Mouse (Mus musculus) thymus, adult 2 months (tissue): ENCODE results near the gene Olfr220. TPM values are rescaled to one million over a fixed set of nuclear protein-coding genes. Genes with fewer than 3 reads are reported as not detected.

Experiments
- DNase-seq: peaks from one replicate; pipeline ENCODE4 v3.0.0; 2021
- H3K27ac ChIP-seq: fragments of 200-500 bp; 2 replicates; pipeline ENCODE4 v1.5.1; 2012; ENCODE audit warnings: low read length, control low read depth; ENCODE audit not compliant: control insufficient read depth, insufficient read depth
- H3K27me3 ChIP-seq: fragments of 200-500 bp; 2 replicates; pipeline ENCODE4 v1.6.1; 2012; ENCODE audit warnings: mild to moderate bottlenecking, low read length, moderate library complexity, mixed read lengths; ENCODE audit not compliant: control insufficient read depth, insufficient read depth
- H3K36me3 ChIP-seq: fragments of 200-500 bp; 2 replicates; pipeline ENCODE4 v1.6.1; 2012; ENCODE audit warnings: mild to moderate bottlenecking, low read length, moderate library complexity; ENCODE audit not compliant: control insufficient read depth, insufficient read depth
- H3K4me1 ChIP-seq: fragments of 200-500 bp; replicated peaks from 2 replicates; pipeline ENCODE4 v1.6.1; 2012; ENCODE audit warnings: low read length; ENCODE audit not compliant: control insufficient read depth, insufficient read depth
- H3K4me3 ChIP-seq: fragments of 200-500 bp; 2 replicates; pipeline ENCODE4 v1.5.1; 2012; ENCODE audit warnings: mild to moderate bottlenecking, low read length, control low read depth, moderate library complexity; ENCODE audit not compliant: control insufficient read depth, insufficient read depth
- CTCF ChIP-seq: fragments of 200-500 bp; IDR thresholded peaks from 2 replicates; pipeline ENCODE4 v1.5.1; 2012; ENCODE audit warnings: mild to moderate bottlenecking, control low read depth, low read length, moderate library complexity, borderline replicate concordance; ENCODE audit not compliant: control insufficient read depth, poor library complexity, insufficient read depth; ENCODE audit errors: extremely low read depth
- POLR2A ChIP-seq: fragments of 200-500 bp; IDR thresholded peaks from 2 replicates; pipeline ENCODE4 v1.6.1; 2012; ENCODE audit warnings: mild to moderate bottlenecking, low read length, control low read depth, moderate library complexity; ENCODE audit not compliant: control insufficient read depth, poor library complexity, insufficient read depth; ENCODE audit errors: extremely low read depth
- WGBS: fragments of 180-500 bp; shearing (Covaris S2); methylation state at CpG from one replicate; pipeline ENCODE4 v1.1.7; 2018; 5-methylcytosine and 5-hydroxymethylcytosine counted together
- polyA plus RNA-seq: library from polyadenylated mRNA; depleted of rRNA; stranded (reverse); fragments of >200 nt; gene quantifications from 2 replicates; pipeline ENCODE4 v1.2.3, GENCODE M21; 2012; rRNA removed

Gene Olfr220
- polyA plus RNA-seq, 1 experiment = not detected

- H3K4me1 ChIP-seq = no peaks in the 10 kb centered on the region
- no peak overlapping the region for H3K27ac ChIP-seq
- H3K27me3 ChIP-seq = no peaks in the 10 kb centered on the region
- TF ChIP-seq CTCF = no peak
- TF ChIP-seq POLR2A = no peak
- DNase-seq = no peak
- 18% methylated on average over 1 of the region's 1 CpGs for WGBS
- H3K36me3 ChIP-seq = no peaks in the 10 kb centered on the region
- H3K4me3 ChIP-seq = no peak overlapping the region
Measured at GRCm38 (mm10) chr1:174434121-174434520, 7.8 kb upstream of the Olfr220 start.

GRCm38 (mm10) chr1:174455100-174455499 lies 13.2 kb downstream of the Olfr220 start:
- Histone ChIP-seq H3K4me3 (no peak overlapping the region), H3K4me1 (no peaks in the 10 kb centered on the region)
- no peak for TF ChIP-seq CTCF
- TF ChIP-seq POLR2A = no peak

GRCm38 (mm10) chr1:174465385-174465784 lies 23.5 kb downstream of the Olfr220 start:
- 91% methylated on average over 3 of the region's 3 CpGs for WGBS
- no peak for TF ChIP-seq POLR2A
- TF ChIP-seq CTCF = no peak
- Histone ChIP-seq H3K4me3 (no peak overlapping the region), H3K27ac (no peak overlapping the region), H3K36me3 (no peaks in the 10 kb centered on the region), H3K27me3 (no peaks in the 10 kb centered on the region), H3K4me1 (no peaks in the 10 kb centered on the region)
- no peak for DNase-seq

More at GRCm38 (mm10) chr1:174455100-174455499, 13.2 kb downstream of the Olfr220 start:
- no peaks in the 10 kb centered on the region for H3K36me3 ChIP-seq
- WGBS = 96% methylated on average over 2 of the region's 2 CpGs
- no peak overlapping the region for H3K27ac ChIP-seq
- H3K27me3 ChIP-seq = no peaks in the 10 kb centered on the region
- DNase-seq = no peak

DNA sequence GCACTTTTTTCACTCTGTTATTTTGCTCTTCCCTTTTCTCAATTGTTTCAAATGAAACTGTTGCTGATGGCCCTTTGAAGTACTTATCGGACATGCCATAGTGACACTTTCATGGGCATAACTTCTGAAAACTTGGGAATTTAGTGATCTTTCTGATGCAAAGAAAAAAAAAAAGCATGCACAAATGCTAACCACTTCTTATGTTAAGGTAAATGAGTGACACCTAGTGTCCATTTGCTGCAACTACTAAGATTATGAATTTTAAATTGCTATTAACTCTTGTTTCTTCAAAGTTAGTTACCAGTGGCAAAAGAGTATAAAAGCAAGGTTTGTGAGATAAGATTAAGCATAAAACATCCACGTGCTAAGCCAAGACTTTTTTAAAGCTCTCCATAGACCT lies 24.4 kb downstream of the Olfr220 start:
- Histone ChIP-seq H3K36me3 (no peaks in the 10 kb centered on the region), H3K27me3 (no peaks in the 10 kb centered on the region), H3K27ac (no peak overlapping the region), H3K4me3 (no peak overlapping the region), H3K4me1 (no peaks in the 10 kb centered on the region)
- TF ChIP-seq POLR2A = no peak
- TF ChIP-seq CTCF = no peak
- DNase-seq = no peak
- WGBS = 36% methylated on average over 2 of the region's 2 CpGs

GRCm38 (mm10) chr1:174469736-174470135 lies 27.9 kb downstream of the Olfr220 start:
- WGBS = 9% methylated on average over 6 of the region's 6 CpGs
- no peak overlapping the region for H3K4me3 ChIP-seq
- no peaks in the 10 kb centered on the region for H3K36me3 ChIP-seq
- TF ChIP-seq POLR2A (no peak), CTCF (no peak)
- H3K27me3 ChIP-seq = no peaks in the 10 kb centered on the region
- peak; percentile 18 for DNase-seq
- no peak overlapping the region for H3K27ac ChIP-seq
- no peaks in the 10 kb centered on the region for H3K4me1 ChIP-seq

DNA sequence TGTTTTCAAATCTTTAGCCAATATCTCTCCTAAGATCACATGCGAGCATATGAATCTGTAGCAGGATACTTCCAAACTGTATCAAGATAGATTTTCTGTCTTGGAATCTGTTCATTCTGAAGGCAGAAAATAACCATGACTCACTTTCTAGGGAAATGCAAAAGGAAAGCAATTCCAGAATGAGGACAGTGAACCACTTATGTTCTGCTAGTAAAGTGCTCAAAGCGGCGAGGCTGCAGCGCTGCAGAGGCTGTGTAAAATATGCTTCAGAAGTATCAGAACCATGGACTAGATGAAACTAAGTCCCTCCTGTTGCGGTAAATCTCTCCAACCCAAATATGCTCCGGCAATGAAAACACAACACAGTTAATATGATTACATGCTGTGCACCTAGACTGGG lies 40.7 kb downstream of the Olfr220 start:
- 96% methylated on average over 6 of the region's 6 CpGs for WGBS
- H3K27ac ChIP-seq = no peak overlapping the region
- H3K4me3 ChIP-seq = no peak overlapping the region
- H3K27me3 ChIP-seq = no peaks in the 10 kb centered on the region
- no peak for TF ChIP-seq CTCF
- DNase-seq = no peak
- no peaks in the 10 kb centered on the region for H3K36me3 ChIP-seq
- no peaks in the 10 kb centered on the region for H3K4me1 ChIP-seq

GRCm38 (mm10) chr1:174500064-174500463 lies 58.2 kb downstream of the Olfr220 start:
- Histone ChIP-seq H3K27me3 (peaks cover 3% of the 10 kb centered on the region; the same call in 1 of the 2 replicates), H3K36me3 (no peaks in the 10 kb centered on the region), H3K4me3 (no peak overlapping the region), H3K4me1 (no peaks in the 10 kb centered on the region), H3K27ac (no peak overlapping the region)
- 90% methylated on average over 4 of the region's 4 CpGs for WGBS
- no peak for DNase-seq
- no peak for TF ChIP-seq CTCF

Other genes starting within 250 kb of the Olfr220 start
- not detected in 2 replicates for gene Olfr419, start 190.0 kb upstream of the Olfr220 start, polyA plus RNA-seq
- gene Mptx1, start 111.6 kb upstream of the Olfr220 start, polyA plus RNA-seq = not detected in 2 replicates
- gene Olfr417, start 77.0 kb upstream of the Olfr220 start, polyA plus RNA-seq = not detected in 2 replicates
- gene Olfr248, start 51.0 kb upstream of the Olfr220 start, polyA plus RNA-seq = not detected in 2 replicates
- gene Olfr414, start 18.0 kb upstream of the Olfr220 start, polyA plus RNA-seq = not detected in 2 replicates
- gene Fmn2, start 59.7 kb downstream of the Olfr220 start, polyA plus RNA-seq = 0.18 and 0.22 TPM in 2 replicates